Mouse (Mus musculus): ENCODE measurements around the gene H2afy2. TPM values are rescaled to one million over a fixed set of nuclear protein-coding genes. Genes with fewer than 3 reads are reported as not detected.

Gene H2afy2
- polyA plus RNA-seq, 1 experiment from 2014 or later: 33.1 TPM

GRCm38 (mm10) chr10:61750014-61750413, 33.9 kb downstream of the H2afy2 start:
- ChIA-PET CTCF (interaction anchor here (2.2 kb wide), 1 partner anchor 33 kb away, joined by 6 read pairs; no protein-coding TSS in a partner anchor), POLR2A (no interaction called here)
- no peaks in the 10 kb centered on the region for H3K27me3 ChIP-seq
- DNase-seq (ENCODE audit: low read depth, low spot score) (no peak), ATAC-seq (no peak)
- in situ Hi-C loops (cut with MboI; ENCODE audit: low pct_unique_long_range_greater_than_20kb): no loop called here
- no peak for TF ChIP-seq CTCF (IDR thresholded peaks at IDR 0.05)

- H3K27me3 ChIP-seq: no peaks in the 10 kb centered on the region
- CTCF ChIA-PET: interaction anchor here (1.3 kb wide), 1 partner anchor 13 kb away, joined by 3 read pairs; no protein-coding TSS in a partner anchor
- no peak for DNase-seq (ENCODE audit: low read depth, low spot score)
- in situ Hi-C loops (cut with MboI; ENCODE audit: low pct_unique_long_range_greater_than_20kb): no loop called here
- TF ChIP-seq CTCF (IDR thresholded peaks at IDR 0.05): no peak
- no peak for ATAC-seq
- POLR2A ChIA-PET: no interaction called here
Measured at GRCm38 (mm10) chr10:61747302-61747701, 36.6 kb downstream of the H2afy2 start.

- no peak for DNase-seq (ENCODE audit: low read depth, low spot score)
Measured at GRCm38 (mm10) chr10:61745133-61745532, 38.8 kb downstream of the H2afy2 start.

GRCm38 (mm10) chr10:61742336-61742735, 41.6 kb downstream of the H2afy2 start:
- no peak for TF ChIP-seq CTCF (IDR thresholded peaks at IDR 0.05)
- in situ Hi-C loops (cut with MboI; ENCODE audit: low pct_unique_long_range_greater_than_20kb): no loop called here
- ATAC-seq: no peak
- POLR2A ChIA-PET: interaction anchor here (0.6 kb wide), 1 partner anchor 368 kb away, joined by 3 read pairs; no protein-coding TSS in a partner anchor
- no peaks in the 10 kb centered on the region for H3K27me3 ChIP-seq
- CTCF ChIA-PET: interaction anchor here (1.2 kb wide), 1 partner anchor 9 kb away, joined by 4 read pairs; no protein-coding TSS in a partner anchor
- no peak for DNase-seq (ENCODE audit: low read depth, low spot score)

More at GRCm38 (mm10) chr10:61745133-61745532, 38.8 kb downstream of the H2afy2 start:
- POLR2A ChIA-PET: interaction anchor here (1.1 kb wide), 1 partner anchor 29 kb away, joined by 3 read pairs; no protein-coding TSS in a partner anchor
- in situ Hi-C loops (cut with MboI; ENCODE audit: low pct_unique_long_range_greater_than_20kb): no loop called here
- ATAC-seq: no peak
- H3K27me3 ChIP-seq: no peaks in the 10 kb centered on the region
- CTCF ChIA-PET: interaction anchor here (0.8 to 2.2 kb wide), 3 partner anchors 10 to 38 kb away, joined by 3 to 8 read pairs (median 6); no protein-coding TSS in a partner anchor
- peak; percentile 85 for TF ChIP-seq CTCF (IDR thresholded peaks at IDR 0.05)

GRCm38 (mm10) chr10:61741873-61742272, 42.1 kb downstream of the H2afy2 start:
- ChIA-PET POLR2A (interaction anchor here (0.6 to 1.2 kb wide), 2 partner anchors 10 to 367 kb away, joined by 3 read pairs; no protein-coding TSS in a partner anchor), CTCF (interaction anchor here (0.8 to 1.2 kb wide), 2 partner anchors 10 to 47 kb away, joined by 3 to 4 read pairs; no protein-coding TSS in a partner anchor)
- no peaks in the 10 kb centered on the region for H3K27me3 ChIP-seq
- DNase-seq (ENCODE audit: low read depth, low spot score) (no peak), ATAC-seq (no peak)
- TF ChIP-seq CTCF (IDR thresholded peaks at IDR 0.05): peak; percentile 59
- in situ Hi-C loops (cut with MboI; ENCODE audit: low pct_unique_long_range_greater_than_20kb): no loop called here

GRCm38 (mm10) chr10:61741306-61741705, 42.6 kb downstream of the H2afy2 start:
- no peak for ATAC-seq
- no peak for TF ChIP-seq CTCF (IDR thresholded peaks at IDR 0.05)
- ChIA-PET CTCF (interaction anchor here (0.8 to 1.2 kb wide), 2 partner anchors 10 to 47 kb away, joined by 3 to 4 read pairs; no protein-coding TSS in a partner anchor), POLR2A (interaction anchor here (1.2 kb wide), 1 partner anchor 11 kb away, joined by 3 read pairs; no protein-coding TSS in a partner anchor)
- in situ Hi-C loops (cut with MboI; ENCODE audit: low pct_unique_long_range_greater_than_20kb): no loop called here
- no peak for DNase-seq (ENCODE audit: low read depth, low spot score)
- no peaks in the 10 kb centered on the region for H3K27me3 ChIP-seq

- DNase-seq (ENCODE audit: low read depth, low spot score): no peak
- ATAC-seq: no peak
- CTCF ChIA-PET: interaction anchor here (1.4 kb wide), 1 partner anchor 13 kb away, joined by 3 read pairs; no protein-coding TSS in a partner anchor
Measured at GRCm38 (mm10) chr10:61738126-61738525, 45.8 kb downstream of the H2afy2 start.

GRCm38 (mm10) chr10:61737537-61737936, 46.4 kb downstream of the H2afy2 start:
- H3K27me3 ChIP-seq: no peaks in the 10 kb centered on the region
- DNase-seq (ENCODE audit: low read depth, low spot score) (no peak), ATAC-seq (no peak)
- ChIA-PET CTCF (interaction anchor here (1.4 kb wide), 1 partner anchor 14 kb away, joined by 3 read pairs; no protein-coding TSS in a partner anchor), POLR2A (no interaction called here)
- TF ChIP-seq CTCF (IDR thresholded peaks at IDR 0.05): no peak
- in situ Hi-C loops (cut with MboI; ENCODE audit: low pct_unique_long_range_greater_than_20kb): no loop called here

More at GRCm38 (mm10) chr10:61738126-61738525, 45.8 kb downstream of the H2afy2 start:
- H3K27me3 ChIP-seq: no peaks in the 10 kb centered on the region
- TF ChIP-seq CTCF (IDR thresholded peaks at IDR 0.05): no peak
- in situ Hi-C loops (cut with MboI; ENCODE audit: low pct_unique_long_range_greater_than_20kb): no loop called here
- POLR2A ChIA-PET: no interaction called here

GRCm38 (mm10) chr10:61736671-61737078, 47.3 kb downstream of the H2afy2 start:
- TF ChIP-seq CTCF (IDR thresholded peaks at IDR 0.05): no peak
- ChIA-PET CTCF (no interaction called here), POLR2A (no interaction called here)
- ATAC-seq (no peak), DNase-seq (ENCODE audit: low read depth, low spot score) (no peak)
- in situ Hi-C loops (cut with MboI; ENCODE audit: low pct_unique_long_range_greater_than_20kb): no loop called here
- H3K27me3 ChIP-seq: no peaks in the 10 kb centered on the region

GRCm38 (mm10) chr10:61734377-61734776, 49.6 kb downstream of the H2afy2 start:
- ChIA-PET POLR2A (no interaction called here), CTCF (interaction anchor here (0.7 to 1.7 kb wide), 6 partner anchors 9 to 37 kb away, joined by 3 to 6 read pairs (median 3); no protein-coding TSS in a partner anchor)
- peak; percentile 87 for TF ChIP-seq CTCF (IDR thresholded peaks at IDR 0.05)
- ATAC-seq (no peak), DNase-seq (ENCODE audit: low read depth, low spot score) (no peak)
- in situ Hi-C loops (cut with MboI; ENCODE audit: low pct_unique_long_range_greater_than_20kb): loop anchor here (5.0 kb wide), 1 partner anchor 127 kb away; no protein-coding TSS in a partner anchor
- no peaks in the 10 kb centered on the region for H3K27me3 ChIP-seq

- in situ Hi-C loops (cut with MboI; ENCODE audit: low pct_unique_long_range_greater_than_20kb): loop anchor here (5.0 kb wide), 1 partner anchor 123 kb away; no protein-coding TSS in a partner anchor
- no peak for TF ChIP-seq CTCF (IDR thresholded peaks at IDR 0.05)
- DNase-seq (ENCODE audit: low read depth, low spot score): no peak
- CTCF ChIA-PET: no interaction called here
- H3K27me3 ChIP-seq: no peaks in the 10 kb centered on the region
- ATAC-seq: no peak
- POLR2A ChIA-PET: no interaction called here
Measured at GRCm38 (mm10) chr10:61730171-61730570, 53.8 kb downstream of the H2afy2 start.
